Comparison of ENCODE assay signal across 15 mouse cellular contexts in genomic region chr8:91159959-91160800, GRCm38 (mm10). TPM values are rescaled to one million over a fixed set of nuclear protein-coding genes. Genes with fewer than 3 reads are reported as not detected.
DNase-seq lines count a peak whose midpoint lies in the region; ATAC-seq and TF ChIP-seq lines count a peak whose summit lies in the region.
"Had no signal": no experiment of that assay in that cellular context is flagged by ENCODE, and none has a peak within 500 bp of the region (broad histone marks: within the 10 kb centered on the region; RNA-seq: fewer than 3 reads in every experiment).

No protein-coding gene starts in this region.

- no peak for TF ChIP-seq CTCF in forebrain, postnatal 0 days (IDR thresholded peaks at IDR 0.05; ENCODE audit: low read depth)

- H3K4me1 ChIP-seq in forebrain, postnatal 0 days (ENCODE audit: insufficient read depth), result 0 out of 2 replicates have a peak, but pooled peaks cover 4% of the 10 kb centered on the region
- H3K4me1 ChIP-seq: embryonic facial prominence, embryonic 15.5 days; heart, embryonic 15.5 days; liver, embryonic 13.5 days had no signal

- peak; percentile 47 for DNase-seq in CD4-positive helper T cell, adult 2 months (ENCODE audit: low read depth, low spot score)
- peak; percentile 9 for DNase-seq in T-cell, adult 2 months (ENCODE audit: low spot score)
- DNase-seq in forebrain, postnatal 0 days, result no peak
- peak; percentile 35 for DNase-seq in naive thymus-derived CD4-positive, alpha-beta T cell, adult 2 months (ENCODE audit: low read depth)
- no peak for DNase-seq in urinary bladder, adult 18-20 months (ENCODE audit: low spot score in 2 of 2)
- no peak for DNase-seq in left cerebral cortex, adult 9 months (ENCODE audit: low spot score in 2 of 2)
- no peak for DNase-seq in cerebellum, adult 18-20 months
- DNase-seq: cerebellum, adult 11-12 months; gastrocnemius, postnatal 10 days; kidney, postnatal 36 days; liver, embryonic 13.5 days had no signal

- H3K27me3 ChIP-seq in forebrain, postnatal 0 days (ENCODE audit: insufficient read depth, low read length), result no peaks in the 10 kb centered on the region
- H3K27me3 ChIP-seq: embryonic facial prominence, embryonic 15.5 days; heart, embryonic 15.5 days; liver, embryonic 13.5 days had no signal

- no peaks in the 10 kb centered on the region for H3K36me3 ChIP-seq in forebrain, postnatal 0 days (ENCODE audit: insufficient read depth)
- H3K36me3 ChIP-seq: embryonic facial prominence, embryonic 15.5 days; G1E; heart, embryonic 15.5 days; liver, embryonic 13.5 days had no signal

- peak; percentile 34; the same call in 1 of the 2 replicates for ATAC-seq in forebrain, postnatal 0 days

- 24% methylated on average over 15 of the region's 15 CpGs for WGBS in forebrain, postnatal 0 days

- H3K9ac ChIP-seq in forebrain, postnatal 0 days, result no peak overlapping the region
- H3K9ac ChIP-seq: embryonic facial prominence, embryonic 15.5 days; heart, embryonic 15.5 days; liver, embryonic 13.5 days had no signal

- H3K27ac ChIP-seq in forebrain, postnatal 0 days (ENCODE audit: low read depth, low read length), result no peak overlapping the region
- H3K27ac ChIP-seq: embryonic facial prominence, embryonic 15.5 days; heart, embryonic 15.5 days; liver, embryonic 13.5 days; macrophage had no signal

- 0 out of 2 replicates have a peak, but pooled peaks cover 3% of the 10 kb centered on the region for H3K9me3 ChIP-seq in forebrain, postnatal 0 days (ENCODE audit: low read length)
- H3K9me3 ChIP-seq: embryonic facial prominence, embryonic 15.5 days; heart, embryonic 15.5 days; liver, embryonic 13.5 days had no signal

- H3K4me2 ChIP-seq in forebrain, postnatal 0 days (ENCODE audit: low read depth), result no peak overlapping the region
- H3K4me2 ChIP-seq: embryonic facial prominence, embryonic 15.5 days; heart, embryonic 15.5 days; liver, embryonic 13.5 days had no signal

- no peak overlapping the region for H3K4me3 ChIP-seq in forebrain, postnatal 0 days (ENCODE audit: low read depth, low read length)
- H3K4me3 ChIP-seq: embryonic facial prominence, embryonic 15.5 days; heart, embryonic 15.5 days; liver, embryonic 13.5 days had no signal

RNA-seq across cellular contexts. Expression of gene Aktip, which starts 39.6 kb away (rescaled TPM):
- 106 and 119 TPM in 2 replicates for total RNA-seq in forebrain, postnatal 0 days (2014; rRNA removed)
- 120 and 129 TPM in 2 replicates for polyA plus RNA-seq in forebrain, postnatal 0 days (2015; fragmentation: Nextera tagmentation; extraction: Ambion mirVana)

Comparison
In these comparisons a context has a peak if more than half of its experiments do, and no peak if none do; other contexts are left out.
1. DNase-seq: peak in CD4-positive helper T cell, adult 2 months (single experiment), T-cell, adult 2 months (single experiment) and naive thymus-derived CD4-positive, alpha-beta T cell, adult 2 months (single experiment); none in forebrain, postnatal 0 days (single experiment), urinary bladder, adult 18-20 months (0 of 2), left cerebral cortex, adult 9 months (0 of 2) and cerebellum, adult 18-20 months (0 of 2).